Mouse (Mus musculus) bone marrow macrophage, adult 2 months (primary cell): ENCODE measurements at regions not wholly inside any gene's neighbourhood (a gene's known extent, or its start where the extent isn't known, plus 50 kb on each side); places are given as distances from the start of the nearest gene placed in this dataset.

ENCODE experiments used
- H3K27ac ChIP-seq: 2 replicates; pipeline ENCODE4 v1.5.1; 2012; ENCODE audit warnings: low read depth, low read length; ENCODE audit not compliant: insufficient read depth
- H3K4me1 ChIP-seq: 2 replicates; pipeline ENCODE4 v1.6.1; 2012; ENCODE audit warnings: low read length; ENCODE audit not compliant: control insufficient read depth, insufficient read depth
- H3K4me3 ChIP-seq: 2 replicates; pipeline ENCODE4 v1.5.1; 2012; ENCODE audit warnings: mild to moderate bottlenecking, low read length, moderate library complexity; ENCODE audit not compliant: insufficient read depth
- CTCF ChIP-seq: IDR thresholded peaks from 2 replicates; pipeline ENCODE4 v1.5.1; 2012; ENCODE audit warnings: low read depth, mild to moderate bottlenecking, low read length, moderate library complexity
- POLR2A ChIP-seq: IDR thresholded peaks from 2 replicates; pipeline ENCODE4 v1.6.1; 2012; ENCODE audit warnings: mild to moderate bottlenecking, low read depth, low read length, borderline replicate concordance

GRCm38 (mm10) chr8:127932276-127932675 is 426.1 kb upstream of the Nrp1 start:
- no peak overlapping the region for H3K4me3 ChIP-seq
- H3K4me1 ChIP-seq, result no peaks in the 10 kb centered on the region
- TF ChIP-seq POLR2A (no peak), CTCF (no peak)
- H3K27ac ChIP-seq, result no peak overlapping the region

GRCm38 (mm10) chr8:127936792-127937435 is 421.5 kb upstream of the Nrp1 start:
- TF ChIP-seq POLR2A, result no peak
- no peak for TF ChIP-seq CTCF
- H3K4me1 ChIP-seq, result peaks cover 10% of the 10 kb centered on the region

GRCm38 (mm10) chr8:127939284-127939985 is 419.0 kb upstream of the Nrp1 start:
- TF ChIP-seq POLR2A, result no peak
- no peak for TF ChIP-seq CTCF
- H3K4me1 ChIP-seq, result peaks cover 10% of the 10 kb centered on the region
- H3K27ac ChIP-seq, result no peak overlapping the region
- no peak overlapping the region for H3K4me3 ChIP-seq

More at GRCm38 (mm10) chr8:127936792-127937435, 421.5 kb upstream of the Nrp1 start:
- Histone ChIP-seq H3K4me3 (no peak overlapping the region), H3K27ac (no peak overlapping the region)

GRCm38 (mm10) chr8:127939986-127940359 is 418.4 kb upstream of the Nrp1 start:
- H3K4me1 ChIP-seq, result peaks cover 10% of the 10 kb centered on the region
- no peak overlapping the region for H3K27ac ChIP-seq
- H3K4me3 ChIP-seq, result no peak overlapping the region
- no peak for TF ChIP-seq CTCF
- TF ChIP-seq POLR2A, result no peak

- H3K27ac ChIP-seq, result no peak overlapping the region
- no peak overlapping the region for H3K4me3 ChIP-seq
- peaks cover 10% of the 10 kb centered on the region for H3K4me1 ChIP-seq
- TF ChIP-seq POLR2A (no peak), CTCF (no peak)
Measured at GRCm38 (mm10) chr8:127942319-127942718, 416.1 kb upstream of the Nrp1 start.

- TF ChIP-seq POLR2A (no peak), CTCF (no peak)
- no peak overlapping the region for H3K27ac ChIP-seq
- H3K4me3 ChIP-seq, result no peak overlapping the region
- H3K4me1 ChIP-seq, result no peaks in the 10 kb centered on the region
Measured at GRCm38 (mm10) chr8:127944955-127945498, 413.4 kb upstream of the Nrp1 start.

- Histone ChIP-seq H3K4me1 (no peaks in the 10 kb centered on the region), H3K27ac (no peak overlapping the region), H3K4me3 (no peak overlapping the region)
- no peak for TF ChIP-seq POLR2A
Measured at GRCm38 (mm10) chr8:127957571-127957970, 400.8 kb upstream of the Nrp1 start.

GRCm38 (mm10) chr8:127958351-127959044 is 399.9 kb upstream of the Nrp1 start:
- no peak overlapping the region for H3K27ac ChIP-seq
- no peak for TF ChIP-seq CTCF
- TF ChIP-seq POLR2A, result no peak
- H3K4me1 ChIP-seq, result peaks cover 3% of the 10 kb centered on the region
- H3K4me3 ChIP-seq, result no peak overlapping the region

GRCm38 (mm10) chr8:127962862-127963261 is 395.5 kb upstream of the Nrp1 start:
- H3K4me1 ChIP-seq, result peaks cover 3% of the 10 kb centered on the region
- H3K4me3 ChIP-seq, result no peak overlapping the region
- H3K27ac ChIP-seq, result no peak overlapping the region
- no peak for TF ChIP-seq POLR2A
- no peak for TF ChIP-seq CTCF

GRCm38 (mm10) chr8:127963625-127964024 is 394.8 kb upstream of the Nrp1 start:
- Histone ChIP-seq H3K4me1 (peaks cover 3% of the 10 kb centered on the region), H3K27ac (no peak overlapping the region), H3K4me3 (no peak overlapping the region)
- TF ChIP-seq POLR2A (no peak), CTCF (no peak)
